Mouse (Mus musculus): ENCODE measurements around the gene Zcchc7.

DNA sequence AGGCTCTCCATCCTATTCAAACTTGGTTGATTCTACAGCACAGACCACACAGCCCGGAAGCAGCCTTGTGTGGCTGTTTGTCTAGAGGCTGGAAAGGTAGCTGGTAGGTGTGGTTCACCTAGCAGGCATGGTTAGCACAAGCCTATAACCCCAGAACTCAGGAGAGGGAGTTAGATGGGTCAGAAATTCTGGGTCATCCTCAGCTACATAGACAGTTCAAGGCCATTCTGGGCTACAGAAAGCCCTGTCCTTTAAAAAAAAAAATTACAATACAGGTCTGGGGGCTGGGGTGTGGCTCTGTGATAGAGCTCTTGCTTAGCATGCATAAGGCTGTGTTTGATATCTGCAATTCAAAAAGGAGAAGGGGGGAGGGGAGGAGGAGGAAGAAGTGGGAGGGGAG lies 192.6 kb downstream of the Zcchc7 start:
- TF ChIP-seq CTCF (IDR thresholded peaks at IDR 0.05; ENCODE audit: low read depth) = no peak
- no peak for TF ChIP-seq EP300 (optimal IDR thresholded peaks at IDR 0.05)

All from stomach, postnatal 0 days (tissue).